Comparison of ENCODE assay signal across 8 mouse cellular contexts in the genomic region with DNA sequence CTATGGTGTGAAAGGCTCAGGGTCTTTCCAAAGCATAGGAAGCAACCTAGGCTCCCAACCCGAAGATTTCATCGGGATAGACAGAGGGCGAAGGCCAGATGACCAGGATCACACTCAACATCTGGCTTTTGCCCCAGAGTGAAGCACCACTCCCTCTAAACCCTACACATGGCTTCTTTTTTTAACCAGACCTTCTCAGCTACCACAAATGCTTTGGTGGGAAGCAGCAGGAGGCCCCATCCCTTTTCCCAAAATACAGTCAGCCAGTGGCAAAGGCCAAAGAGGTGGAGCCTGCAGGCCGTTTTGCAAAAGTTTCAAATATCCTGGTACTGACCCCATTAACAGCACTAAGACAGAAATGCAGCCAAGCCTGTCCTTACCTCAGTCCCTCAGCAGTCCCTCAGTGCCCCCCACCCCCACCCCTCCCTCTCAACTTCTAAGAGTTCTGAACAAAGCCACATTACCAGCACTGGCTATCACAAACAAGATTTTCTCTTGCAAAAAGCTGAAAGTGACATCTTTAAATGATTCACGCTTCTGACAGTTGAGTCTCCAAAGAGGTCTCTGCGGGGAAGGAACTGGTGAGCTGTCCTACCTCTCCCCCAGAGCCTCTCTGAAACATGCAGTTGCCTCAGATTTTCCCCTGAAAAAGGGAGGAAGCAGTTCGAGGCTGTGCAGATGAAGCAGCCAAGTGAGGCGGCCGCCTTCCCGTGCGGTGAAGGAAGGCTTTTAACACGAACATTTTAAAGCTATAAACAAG. TPM values are rescaled to one million over a fixed set of nuclear protein-coding genes. Genes with fewer than 3 reads are reported as not detected.
DNase-seq lines count a peak whose midpoint lies in the region; ATAC-seq and TF ChIP-seq lines count a peak whose summit lies in the region.

No protein-coding gene starts in this region.

- H3K9me3 ChIP-seq in embryonic facial prominence, embryonic 10.5 days = no peaks in the 10 kb centered on the region
- H3K9me3 ChIP-seq in limb, embryonic 14.5 days (ENCODE audit: control insufficient read depth, low read length) = peaks cover 4% of the 10 kb centered on the region; the same call in 1 of the 2 replicates

- intact Hi-C loops in heart, postnatal 36 days (cut with DNase I) = loop anchor here (10.0 kb wide), 1 partner anchor 236 kb away; no protein-coding TSS in a partner anchor
- intact Hi-C loops in heart, postnatal 10 days (cut with DNase I) = loop anchor here (1.0 to 10.0 kb wide), 2 partner anchors 9 to 226 kb away; no protein-coding TSS in a partner anchor
- intact Hi-C loops in left cerebral cortex, postnatal 36 days (cut with DNase I) = no loop called here

- peak overlapping the region; percentile 90 for H3K27ac ChIP-seq in embryonic facial prominence, embryonic 10.5 days (replicated peaks)
- H3K27ac ChIP-seq in limb, embryonic 14.5 days (replicated peaks; ENCODE audit: low read depth, low read length) = peak overlapping the region; percentile 94

- ATAC-seq in limb, embryonic 14.5 days (ENCODE audit: low FRiP score, low read depth) = no peak

- no peaks in the 10 kb centered on the region for H3K27me3 ChIP-seq in embryonic facial prominence, embryonic 10.5 days (replicated peaks; ENCODE audit: low read depth, poor library complexity, severe bottlenecking)
- no peaks in the 10 kb centered on the region for H3K27me3 ChIP-seq in limb, embryonic 14.5 days (ENCODE audit: control insufficient read depth, insufficient read depth, low read length)

- H3K4me2 ChIP-seq in limb, embryonic 14.5 days (replicated peaks; ENCODE audit: low read depth, low read length, severe bottlenecking) = peak overlapping the region; percentile 83

- 0 out of 2 replicates have a peak, but pooled peaks cover 2% of the 10 kb centered on the region for H3K36me3 ChIP-seq in embryonic facial prominence, embryonic 10.5 days (replicated peaks)
- H3K36me3 ChIP-seq in limb, embryonic 14.5 days (ENCODE audit: control insufficient read depth, insufficient read depth, low read length) = peaks cover 25% of the 10 kb centered on the region

- peak; percentile 94 for DNase-seq in heart, adult 11 months
- DNase-seq in heart, postnatal 36 days = no peak
- DNase-seq in embryonic facial prominence, embryonic 10.5 days (ENCODE audit: low spot score) = peak; percentile 57
- DNase-seq in heart, postnatal 10 days = peak; percentile 59 to 65
- DNase-seq in limb, embryonic 14.5 days (ENCODE audit: low spot score) = peak; percentile 58
- DNase-seq in naive thymus-derived CD4-positive, alpha-beta T cell, adult 2 months (ENCODE audit: low read depth) = peak; percentile 45
- no peak for DNase-seq in layer of hippocampus, postnatal 14 days (ENCODE audit: low spot score in 2 of 2)
- no peak for DNase-seq in left cerebral cortex, postnatal 36 days (ENCODE audit: low spot score in 2 of 2)

- peak overlapping the region; percentile 92 for H3K4me3 ChIP-seq in embryonic facial prominence, embryonic 10.5 days
- H3K4me3 ChIP-seq in limb, embryonic 14.5 days (replicated peaks; ENCODE audit: low read length) = peak overlapping the region; percentile 88

- WGBS in embryonic facial prominence, embryonic 10.5 days = 6% methylated on average over 12 of the region's 12 CpGs
- WGBS in limb, embryonic 14.5 days = 5% methylated on average over 12 of the region's 12 CpGs

- H3K9ac ChIP-seq in limb, embryonic 14.5 days (ENCODE audit: low read depth, low read length, severe bottlenecking) = peak overlapping the region; percentile 91

- no peak for TF ChIP-seq POLR2A in limb, embryonic 14.5 days (IDR thresholded peaks at IDR 0.05; ENCODE audit: borderline replicate concordance, extremely low read depth, insufficient read depth, insufficient read length)

- peaks cover 39% of the 10 kb centered on the region for H3K4me1 ChIP-seq in embryonic facial prominence, embryonic 10.5 days
- H3K4me1 ChIP-seq in limb, embryonic 14.5 days (ENCODE audit: control insufficient read depth, insufficient read depth, low read length) = peaks cover 21% of the 10 kb centered on the region

RNA-seq across cellular contexts. Expression of gene Creb3l2, which starts 1.3 kb away (rescaled TPM):
- 10 to 100 TPM; 21.5 to 22.6 TPM for total RNA-seq in heart, postnatal 36 days (2021)
- polyA plus RNA-seq in embryonic facial prominence, embryonic 10.5 days (2016; fragmentation: Nextera tagmentation; extraction: Ambion mirVana) = 12.4 and 12.5 TPM in 2 replicates
- total RNA-seq in heart, postnatal 10 days (2021) = 10 to 100 TPM; 40.0 to 42.0 TPM
- 51.7 and 60.1 TPM in 2 replicates for polyA plus RNA-seq in limb, embryonic 14.5 days (2012; rRNA removed)
- 44.4 and 48.2 TPM in 2 replicates for polyA plus RNA-seq in limb, embryonic 14.5 days (2014; fragmentation: Nextera tagmentation; extraction: Ambion mirVana)
- 10 to 100 TPM in 1 of 2 experiments, 1 to 10 TPM in 1; 9.4 to 11.0 TPM for total RNA-seq in layer of hippocampus, postnatal 14 days (2021)
- total RNA-seq in left cerebral cortex, postnatal 36 days (2021) = 1 to 10 TPM; 6.1 to 8.1 TPM

Comparison
In these comparisons a context has a peak if more than half of its experiments do, and no peak if none do; other contexts are left out.
1. DNase-seq: peak in heart, adult 11 months (single experiment), embryonic facial prominence, embryonic 10.5 days (single experiment), heart, postnatal 10 days (2 of 2), limb, embryonic 14.5 days (single experiment) and naive thymus-derived CD4-positive, alpha-beta T cell, adult 2 months (single experiment); none in heart, postnatal 36 days (0 of 2), layer of hippocampus, postnatal 14 days (0 of 2) and left cerebral cortex, postnatal 36 days (0 of 2).